Mouse (Mus musculus) embryonic facial prominence, embryonic 13.5 days (tissue): ENCODE measurements around the gene Smad3. TPM values are rescaled to one million over a fixed set of nuclear protein-coding genes. Genes with fewer than 3 reads are reported as not detected.
A peak's percentile ranks its signal among the peaks of the same experiment; 100 is the strongest.

Source experiments
- ATAC-seq: fragments of 200-750 bp; cut with Nextera tagmentation; 2 replicates; pipeline ENCODE4 v1.8.0; 2017; ENCODE audit warnings: low read depth; ENCODE audit not compliant: insufficient number of reproducible peaks, insufficient read depth, low FRiP score, low TSS enrichment
- H3K27ac ChIP-seq: fragments of 300-500 bp; sonication (generic); 2 replicates; pipeline ENCODE4 v1.5.1; 2015; ENCODE audit warnings: moderate library complexity, mild to moderate bottlenecking, inconsistent platforms
- H3K27me3 ChIP-seq: fragments of 300-500 bp; sonication (generic); 2 replicates; pipeline ENCODE4 v1.6.1; 2015; ENCODE audit warnings: mild to moderate bottlenecking, inconsistent platforms
- H3K36me3 ChIP-seq: fragments of 300-500 bp; sonication (generic); 2 replicates; pipeline ENCODE4 v1.6.1; 2015; ENCODE audit warnings: mild to moderate bottlenecking, inconsistent platforms
- H3K4me1 ChIP-seq: fragments of 300-500 bp; sonication (generic); 2 replicates; pipeline ENCODE4 v1.6.1; 2015; ENCODE audit warnings: inconsistent platforms
- H3K4me2 ChIP-seq: fragments of 300-500 bp; sonication (generic); 2 replicates; pipeline ENCODE4 v1.6.1; 2015; ENCODE audit warnings: moderate library complexity, mild to moderate bottlenecking, inconsistent platforms
- H3K4me3 ChIP-seq: fragments of 300-500 bp; sonication (generic); 2 replicates; pipeline ENCODE4 v1.5.1; 2015; ENCODE audit warnings: mild to moderate bottlenecking, inconsistent platforms
- H3K9ac ChIP-seq: fragments of 300-500 bp; sonication (generic); 2 replicates; pipeline ENCODE4 v1.6.1; 2015; ENCODE audit warnings: mild to moderate bottlenecking, inconsistent platforms
- H3K9me3 ChIP-seq: fragments of 300-500 bp; sonication (generic); 2 replicates; pipeline ENCODE4 v1.6.1; 2016; ENCODE audit warnings: inconsistent platforms
- WGBS: fragments of 180-500 bp; shearing (Covaris S2); methylation state at CpG from one replicate; pipeline ENCODE4 v1.1.7; 2015; ENCODE audit warnings: mixed read lengths; 5-methylcytosine and 5-hydroxymethylcytosine counted together
- polyA plus RNA-seq: library from polyadenylated mRNA; unstranded; fragments of >200 nt; fragmentation: Nextera tagmentation; extraction: Ambion mirVana; gene quantifications from 2 replicates; pipeline ENCODE4 v1.2.1, GENCODE M21; 2015

Smad3 gene
- polyA plus RNA-seq, 1 experiment from 2014 or later, result 29.8 TPM

DNA sequence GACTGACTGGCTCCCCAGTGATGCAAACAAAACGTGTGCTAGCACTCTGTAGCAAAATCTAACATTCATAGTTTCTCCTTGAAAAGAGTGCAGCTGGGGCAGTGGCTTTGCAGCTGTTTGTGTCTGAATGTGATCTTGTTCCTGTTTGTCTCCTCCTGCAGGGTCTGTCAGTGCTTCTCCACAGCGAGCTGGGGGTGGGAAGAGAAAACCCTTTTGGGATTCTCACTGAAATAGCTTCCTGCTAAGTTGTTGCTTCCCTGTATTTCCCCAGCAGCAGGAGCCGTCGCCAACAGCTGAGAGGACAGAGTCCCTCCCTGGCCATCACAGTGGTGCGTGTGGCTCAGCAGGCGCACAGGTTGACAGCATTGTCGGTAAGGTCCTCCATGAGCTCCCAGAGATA lies 121.7 kb downstream of the Smad3 start:
- H3K9me3 ChIP-seq, result no peaks in the 10 kb centered on the region
- no peak for ATAC-seq
- H3K27me3 ChIP-seq, result no peaks in the 10 kb centered on the region
- H3K36me3 ChIP-seq, result peaks cover 44% of the 10 kb centered on the region
- no peak overlapping the region for H3K4me3 ChIP-seq
- WGBS, result 70% methylated on average over 7 of the region's 7 CpGs
- H3K4me2 ChIP-seq, result no peak overlapping the region
- H3K27ac ChIP-seq, result peak overlapping the region; percentile 4; the same call in 1 of the 2 replicates
- H3K9ac ChIP-seq, result no peak overlapping the region
- H3K4me1 ChIP-seq, result peaks cover 18% of the 10 kb centered on the region

DNA sequence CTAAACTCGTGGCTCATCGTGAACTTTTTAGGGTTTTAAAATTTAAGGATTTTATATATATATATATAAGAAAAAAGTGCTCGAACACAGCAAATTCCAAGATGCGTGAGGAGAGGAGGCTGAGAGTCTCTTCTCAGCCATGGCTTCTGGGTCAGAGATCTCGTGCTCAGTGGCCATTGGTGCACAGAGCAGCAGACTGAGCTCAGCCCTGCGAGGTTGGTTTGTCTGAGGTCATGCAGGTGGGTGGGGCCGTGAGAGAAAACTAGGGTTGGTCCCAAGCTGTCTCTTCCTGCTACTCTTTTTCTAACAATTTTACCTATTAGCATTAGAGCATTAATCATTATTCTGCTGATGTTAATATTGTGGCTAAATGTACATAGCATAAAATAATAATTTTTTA lies 124.5 kb downstream of the Smad3 start:
- Histone ChIP-seq H3K4me1 (peaks cover 18% of the 10 kb centered on the region), H3K27me3 (no peaks in the 10 kb centered on the region), H3K4me3 (no peak overlapping the region), H3K4me2 (0 out of 2 replicates have a peak overlapping the region, but pooled peaks have one; percentile 29), H3K27ac (peak overlapping the region; percentile 82), H3K9me3 (no peaks in the 10 kb centered on the region), H3K36me3 (peaks cover 36% of the 10 kb centered on the region), H3K9ac (no peak overlapping the region)
- 63% methylated on average over 7 of the region's 7 CpGs for WGBS
- ATAC-seq, result no peak

DNA sequence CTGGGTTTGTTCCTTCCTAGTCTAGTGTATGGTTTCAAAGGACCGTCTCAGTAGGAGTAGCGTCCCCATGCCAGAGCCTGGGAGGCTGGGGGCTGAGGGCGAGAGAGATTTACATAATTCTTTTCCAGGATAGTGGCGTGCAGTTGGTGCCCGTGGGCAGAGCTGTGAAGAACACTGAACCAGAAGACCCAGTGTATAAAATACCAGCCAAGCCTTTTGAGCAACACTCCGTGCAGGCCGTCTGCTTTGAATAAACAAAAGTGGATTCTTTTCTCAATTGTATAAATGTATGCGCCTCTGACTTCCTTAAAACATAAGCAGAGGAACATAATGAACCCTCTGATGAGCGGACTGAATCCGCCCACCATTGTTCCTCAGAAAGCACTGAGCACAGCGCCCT lies 124.9 kb downstream of the Smad3 start:
- Histone ChIP-seq H3K4me2 (peak overlapping the region; percentile 29), H3K9ac (no peak overlapping the region), H3K4me3 (no peak overlapping the region), H3K9me3 (no peaks in the 10 kb centered on the region), H3K27me3 (no peaks in the 10 kb centered on the region), H3K27ac (peak overlapping the region; percentile 82), H3K36me3 (peaks cover 32% of the 10 kb centered on the region), H3K4me1 (peaks cover 21% of the 10 kb centered on the region)
- ATAC-seq, result no peak
- WGBS, result 38% methylated on average over 11 of the region's 11 CpGs

DNA sequence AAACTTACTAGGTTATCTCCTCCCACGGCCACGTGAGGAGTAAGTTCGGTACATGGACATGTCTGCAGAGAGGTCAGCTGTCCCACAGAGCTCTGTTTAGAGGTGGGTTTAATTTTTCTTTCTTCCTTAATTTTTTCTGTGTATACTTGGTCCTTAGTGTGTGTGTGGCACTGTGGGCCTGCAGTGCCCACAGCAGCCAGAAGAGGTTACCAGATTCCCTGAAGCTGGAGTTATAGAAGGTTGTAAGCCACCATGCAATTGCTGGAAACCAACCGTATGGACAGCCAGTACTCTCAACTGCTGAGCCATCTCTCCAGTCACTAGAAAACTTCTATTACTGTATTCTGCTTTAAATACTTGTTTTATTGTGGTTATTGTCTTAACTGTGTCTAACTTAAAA lies 125.7 kb downstream of the Smad3 start:
- peaks cover 21% of the 10 kb centered on the region for H3K4me1 ChIP-seq
- no peak overlapping the region for H3K9ac ChIP-seq
- H3K27ac ChIP-seq, result no peak overlapping the region
- ATAC-seq, result no peak
- H3K36me3 ChIP-seq, result peaks cover 30% of the 10 kb centered on the region
- no peak overlapping the region for H3K4me2 ChIP-seq
- no peaks in the 10 kb centered on the region for H3K27me3 ChIP-seq
- H3K9me3 ChIP-seq, result no peaks in the 10 kb centered on the region
- no peak overlapping the region for H3K4me3 ChIP-seq
- 91% methylated on average over 4 of the region's 4 CpGs for WGBS

DNA sequence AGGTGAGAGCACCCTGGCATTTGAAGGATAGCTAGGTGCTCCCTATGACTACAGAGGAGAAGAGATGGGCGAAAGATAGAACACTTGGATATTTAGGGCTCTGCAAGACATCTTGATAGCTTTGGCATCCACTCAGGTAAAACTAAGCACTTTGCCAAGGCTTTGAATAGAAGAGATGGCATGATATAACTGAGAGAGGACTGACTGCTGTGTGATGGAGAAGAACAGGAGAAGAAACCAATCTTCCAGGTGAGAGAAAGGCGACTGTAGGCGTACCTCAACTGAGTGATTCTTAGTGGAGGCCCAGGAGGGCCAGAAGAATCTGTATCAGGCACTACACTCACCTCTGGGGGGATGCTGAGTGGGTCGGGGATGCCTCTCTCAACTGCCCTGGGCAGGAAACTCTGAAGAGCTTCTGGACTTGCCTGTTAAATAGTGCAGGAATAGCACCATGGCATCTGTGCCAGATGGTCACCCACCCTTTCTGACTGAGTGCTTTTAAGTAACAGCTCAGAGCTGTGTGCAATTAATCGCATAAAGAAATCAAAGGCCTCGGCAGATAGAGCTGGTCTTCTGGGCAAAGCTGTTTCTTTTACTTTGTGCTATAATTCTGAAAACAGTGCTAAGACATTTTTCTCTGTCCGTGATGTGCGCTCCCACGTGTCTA lies 132.6 kb downstream of the Smad3 start:
- Histone ChIP-seq H3K9me3 (no peaks in the 10 kb centered on the region), H3K9ac (no peak overlapping the region), H3K4me1 (0 out of 2 replicates have a peak, but pooled peaks cover 12% of the 10 kb centered on the region), H3K36me3 (peaks cover 31% of the 10 kb centered on the region), H3K27ac (no peak overlapping the region), H3K27me3 (no peaks in the 10 kb centered on the region), H3K4me2 (no peak overlapping the region), H3K4me3 (no peak overlapping the region)
- ATAC-seq, result no peak
- WGBS, result 87% methylated on average over 9 of the region's 9 CpGs

DNA sequence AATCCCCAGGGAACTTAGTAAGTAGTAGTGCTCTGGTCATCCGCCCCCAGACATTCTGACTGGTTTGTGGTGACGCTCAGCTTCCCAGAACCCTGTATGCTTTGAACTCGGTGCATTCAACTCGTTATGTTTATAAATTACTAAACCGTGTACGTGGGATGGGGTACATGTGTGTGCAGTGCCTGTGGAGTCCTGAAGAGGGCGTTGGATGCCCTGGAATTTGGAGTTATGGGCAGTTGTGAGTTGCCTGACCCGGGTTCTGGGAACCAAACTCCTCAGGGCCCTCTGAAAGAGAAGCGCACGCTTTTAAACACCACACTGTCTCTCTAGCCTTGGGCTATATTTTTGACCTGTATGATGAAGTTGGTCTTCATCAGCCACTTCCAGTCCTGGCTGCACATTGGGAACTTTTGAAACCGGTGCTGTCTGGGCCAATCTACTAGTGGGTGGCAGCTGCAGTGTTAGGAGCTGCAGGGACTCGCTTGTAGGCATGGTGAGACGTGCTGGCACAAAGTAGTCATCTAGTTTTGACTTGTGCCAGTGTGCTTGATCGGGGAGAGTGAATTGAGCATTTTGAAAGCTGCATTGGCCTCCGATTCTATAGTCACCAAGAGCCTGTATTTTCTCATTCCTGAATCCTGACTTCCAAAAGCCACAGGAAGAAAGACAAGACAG lies 133.8 kb downstream of the Smad3 start:
- H3K27ac ChIP-seq, result no peak overlapping the region
- H3K9me3 ChIP-seq, result no peaks in the 10 kb centered on the region
- no peak overlapping the region for H3K4me3 ChIP-seq
- no peaks in the 10 kb centered on the region for H3K27me3 ChIP-seq
- H3K4me1 ChIP-seq, result 0 out of 2 replicates have a peak, but pooled peaks cover 12% of the 10 kb centered on the region
- H3K4me2 ChIP-seq, result no peak overlapping the region
- 70% methylated on average over 15 of the region's 15 CpGs for WGBS
- H3K9ac ChIP-seq, result no peak overlapping the region
- no peak for ATAC-seq
- peaks cover 35% of the 10 kb centered on the region for H3K36me3 ChIP-seq

DNA sequence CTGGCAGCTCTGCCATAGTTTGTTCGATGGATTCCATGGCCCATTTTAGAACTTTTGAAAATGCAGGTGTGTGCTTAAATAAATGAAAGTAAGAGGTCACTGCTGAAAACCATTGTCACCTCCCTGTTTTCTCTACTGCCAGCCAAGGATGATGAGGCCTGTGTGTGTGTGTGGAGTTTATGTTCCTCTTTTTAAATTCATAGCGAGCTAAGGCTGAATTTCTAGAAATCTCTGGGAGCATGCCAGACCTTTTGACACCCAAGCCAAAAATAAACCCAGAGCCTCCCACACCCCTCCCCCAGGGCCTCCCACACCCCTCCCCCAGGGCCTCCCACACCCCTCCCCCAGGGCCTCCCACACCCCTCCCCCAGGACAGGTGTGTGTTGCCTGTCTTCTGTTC lies 139.8 kb downstream of the Smad3 start:
- Histone ChIP-seq H3K27me3 (no peaks in the 10 kb centered on the region), H3K9me3 (no peaks in the 10 kb centered on the region), H3K4me1 (peaks cover 22% of the 10 kb centered on the region), H3K4me2 (no peak overlapping the region), H3K9ac (no peak overlapping the region), H3K27ac (no peak overlapping the region), H3K4me3 (no peak overlapping the region), H3K36me3 (peaks cover 43% of the 10 kb centered on the region)
- no peak for ATAC-seq
- 82% methylated on average over 2 of the region's 2 CpGs for WGBS

DNA sequence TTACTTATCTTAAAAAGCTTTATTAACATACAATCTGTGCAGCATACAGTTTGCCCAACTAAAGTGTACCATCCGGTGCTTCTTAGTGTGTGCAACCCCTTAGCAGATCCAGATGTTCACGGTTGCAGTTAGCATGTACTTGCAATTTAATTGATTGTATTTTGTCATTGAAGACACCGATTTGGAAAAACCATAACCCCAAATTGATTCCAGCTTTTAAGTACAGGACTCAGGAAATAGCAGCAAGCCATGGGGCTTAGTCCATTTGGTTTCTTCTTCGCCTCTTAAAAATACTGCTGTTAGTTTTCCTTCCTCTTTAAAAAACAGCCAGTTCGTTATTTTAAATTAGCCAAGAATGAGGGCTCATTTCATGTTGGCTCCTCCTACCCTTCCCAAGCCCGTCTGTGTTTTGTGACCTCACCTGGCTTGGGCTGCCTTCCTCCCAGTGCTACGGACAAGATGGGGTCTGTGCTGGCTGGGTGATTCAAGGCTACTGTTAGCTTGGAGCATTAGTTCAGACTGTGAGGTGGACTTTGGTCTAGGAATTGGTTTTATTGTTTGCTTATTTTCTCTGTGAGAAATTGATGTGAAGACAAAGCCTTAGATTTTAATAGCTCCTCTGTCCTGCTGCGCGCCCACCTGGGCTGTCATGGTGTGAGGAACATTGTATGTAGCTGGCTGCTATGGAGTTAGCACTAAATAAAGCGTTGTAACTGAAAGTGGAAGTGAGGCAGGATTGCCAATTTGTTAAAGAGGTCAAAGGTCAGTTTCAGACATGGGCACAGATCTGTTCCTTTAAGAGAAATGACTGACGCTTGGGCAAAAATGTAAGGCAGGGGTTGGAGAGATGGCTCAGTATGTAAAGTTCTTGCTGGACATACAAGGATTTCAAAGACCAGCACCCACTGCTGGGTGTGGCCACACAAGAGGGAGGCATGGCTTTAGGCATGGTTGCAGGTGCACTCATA lies 143.5 kb downstream of the Smad3 start:
- Histone ChIP-seq H3K9me3 (no peaks in the 10 kb centered on the region), H3K27me3 (no peaks in the 10 kb centered on the region), H3K4me3 (no peak overlapping the region), H3K9ac (no peak overlapping the region), H3K36me3 (peaks cover 25% of the 10 kb centered on the region), H3K4me2 (peak overlapping the region; percentile 2; the same call in 1 of the 2 replicates), H3K27ac (peak overlapping the region; percentile 55), H3K4me1 (peaks cover 52% of the 10 kb centered on the region)
- 47% methylated on average over 11 of the region's 11 CpGs for whole genome bisulfite sequencing
- no peak for ATAC-seq

DNA sequence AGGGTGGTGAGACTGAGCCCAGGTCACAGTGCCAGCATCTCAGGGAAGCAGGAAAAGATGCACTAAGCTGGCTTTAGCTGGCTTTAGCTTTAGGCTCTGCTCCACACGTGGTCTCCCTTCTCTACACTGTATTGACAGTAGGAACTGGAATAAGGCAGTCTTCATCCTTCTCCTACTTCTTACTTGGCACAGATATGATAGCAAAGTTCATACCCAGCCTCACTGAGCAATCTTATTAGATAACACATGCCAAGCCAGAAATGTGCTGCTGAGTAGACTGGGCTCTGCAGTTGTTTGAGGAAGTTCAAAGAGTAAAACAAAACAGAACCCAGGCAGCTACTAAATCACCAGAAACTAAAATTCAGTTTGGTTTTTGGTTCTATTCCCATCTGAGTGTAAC lies 144.2 kb downstream of the Smad3 start:
- WGBS, result 7% methylated on average over 1 of the region's 1 CpGs
- Histone ChIP-seq H3K4me1 (peaks cover 54% of the 10 kb centered on the region), H3K9me3 (no peaks in the 10 kb centered on the region), H3K9ac (no peak overlapping the region), H3K4me3 (no peak overlapping the region), H3K27ac (peak overlapping the region; percentile 55), H3K36me3 (peaks cover 18% of the 10 kb centered on the region), H3K27me3 (no peaks in the 10 kb centered on the region), H3K4me2 (peak overlapping the region; percentile 45)
- peak; percentile 29 for ATAC-seq

DNA sequence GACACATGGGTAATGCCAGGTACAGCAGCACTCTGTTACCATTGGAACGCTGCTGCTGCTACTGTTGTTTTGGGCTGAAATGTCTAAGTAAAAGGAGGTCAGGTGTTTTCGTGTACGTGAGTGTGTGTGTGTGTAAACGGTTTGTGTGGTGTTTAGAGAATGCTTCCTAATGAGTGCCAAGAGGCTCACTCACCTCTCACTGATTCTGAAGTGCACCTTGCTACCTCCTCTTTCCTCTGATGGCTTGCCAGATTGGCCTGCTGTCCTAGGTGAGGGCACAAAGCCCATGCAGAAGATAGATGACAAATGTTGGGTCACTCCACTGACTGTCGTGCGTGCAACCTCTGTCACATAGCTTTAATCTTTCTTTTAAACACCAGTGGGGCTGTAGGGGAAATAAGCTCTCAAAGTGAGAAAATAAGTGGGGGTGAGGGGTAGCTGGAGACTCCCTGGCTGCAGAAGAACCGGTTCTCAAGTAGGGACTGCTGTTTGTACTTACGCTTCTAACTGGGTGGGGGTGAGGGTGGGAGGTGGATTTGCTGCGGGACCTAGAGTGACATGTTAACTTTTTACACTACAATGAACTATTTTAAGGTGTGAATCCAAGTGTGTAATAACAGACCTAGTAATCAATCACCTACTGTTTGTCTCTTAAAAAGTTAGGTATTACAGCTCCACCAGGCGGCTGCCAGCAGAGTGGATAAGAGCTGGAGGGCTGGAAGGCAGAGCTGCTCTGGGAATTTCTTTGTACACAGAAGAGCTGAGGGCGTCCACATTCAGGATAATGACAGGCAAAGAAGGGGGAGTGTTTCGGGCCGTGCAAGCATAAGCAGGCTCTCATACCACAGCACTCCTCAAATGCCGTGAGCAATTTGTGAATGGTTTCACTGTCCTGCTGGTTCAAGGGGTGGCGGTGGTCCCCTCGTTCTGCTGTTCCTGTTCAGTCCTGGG lies 145.0 kb downstream of the Smad3 start:
- ATAC-seq, result peak; percentile 69; the same call in 1 of the 2 replicates
- 35% methylated on average over 16 of the region's 16 CpGs for WGBS
- no peak overlapping the region for H3K9ac ChIP-seq
- no peak overlapping the region for H3K4me3 ChIP-seq
- H3K27ac ChIP-seq, result peak overlapping the region; percentile 55
- no peaks in the 10 kb centered on the region for H3K27me3 ChIP-seq
- H3K9me3 ChIP-seq, result no peaks in the 10 kb centered on the region
- peaks cover 57% of the 10 kb centered on the region for H3K4me1 ChIP-seq
- peaks cover 13% of the 10 kb centered on the region for H3K36me3 ChIP-seq
- peak overlapping the region; percentile 45 for H3K4me2 ChIP-seq
